Mouse (Mus musculus) spleen, adult 2 months (tissue): ENCODE measurements at regions not wholly inside any gene's neighbourhood (a gene's known extent, or its start where the extent isn't known, plus 50 kb on each side); places are given as distances from the start of the nearest gene placed in this dataset.

Experiments
- CTCF ChIP-seq: fragments of 200-500 bp; IDR thresholded peaks from 2 replicates; pipeline ENCODE4 v1.5.1; 2011; ENCODE audit warnings: mild to moderate bottlenecking, inconsistent platforms; ENCODE audit not compliant: insufficient read depth, insufficient read length, insufficient replicate concordance; ENCODE audit errors: extremely low read depth
- POLR2A ChIP-seq: fragments of 200-500 bp; IDR thresholded peaks from 2 replicates; pipeline ENCODE4 v1.6.1; 2011; ENCODE audit warnings: low read depth, low read length, inconsistent platforms

GRCm38 (mm10) chr17:44422161-44422560 lies 233.8 kb downstream of the Clic5 start:
- no peak for TF ChIP-seq CTCF
- no peak for TF ChIP-seq POLR2A
